Comparison of ENCODE assay signal across 26 mouse cellular contexts in genomic region chr10:89004518-89004917, GRCm38 (mm10).
DNase-seq lines count a peak whose midpoint lies in the region; ATAC-seq and TF ChIP-seq lines count a peak whose summit lies in the region.
"Had no signal": no experiment of that assay in that cellular context is flagged by ENCODE, and none has a peak within 500 bp of the region (broad histone marks: within the 10 kb centered on the region; RNA-seq: fewer than 3 reads in every experiment).

No protein-coding gene starts in this region.

- TF ChIP-seq CTCF in olfactory bulb, adult 2 months (IDR thresholded peaks at IDR 0.05; ENCODE audit: insufficient read depth, low read depth, low read length) = no peak

- WGBS in olfactory bulb, adult 2 months = 27% methylated on average over 3 of the region's 3 CpGs

- peak; percentile 74 for ATAC-seq in frontal cortex, adult (ENCODE audit: low TSS enrichment)
- ATAC-seq: CD4-positive, CD25-positive, alpha-beta regulatory T cell, adult 4 months; forebrain, embryonic 14.5 days; forebrain, embryonic 16.5 days had no signal

- no peak overlapping the region for H3K4me3 ChIP-seq in olfactory bulb, adult 2 months (ENCODE audit: insufficient read depth, low read depth, low read length)
- H3K4me3 ChIP-seq: embryonic facial prominence, embryonic 13.5 days; embryonic facial prominence, embryonic 15.5 days; erythroblast, embryonic 14.5 days; forebrain, embryonic 10.5 days; forebrain, embryonic 12.5 days had no signal

- no peak for DNase-seq in frontal cortex, postnatal 10 days (ENCODE audit: low spot score in 2 of 2)
- peak; percentile 12 to 16 for DNase-seq in right cerebral cortex, adult 2 months (ENCODE audit: low spot score in 2 of 2)
- no peak for DNase-seq in right cerebral cortex, postnatal 10 days (ENCODE audit: low spot score in 2 of 2)
- DNase-seq in adrenal gland, postnatal 36 days = no peak
- no peak for DNase-seq in kidney, postnatal 4 days
- DNase-seq: adrenal gland, adult 2 months; adrenal gland, postnatal 10 days; adrenal gland, postnatal 25 days; B cell, adult 2 months; cerebellum, adult 11 months; cerebellum, adult 18-20 months; cerebellum, adult 8-10 months; cerebellum, adult 9-11 months; cerebellum, postnatal 14 days; cerebellum, postnatal 36 days; embryo, embryonic 11 days had no signal

- peak overlapping the region; percentile 37; the same call in 1 of the 2 replicates for H3K27ac ChIP-seq in olfactory bulb, adult 2 months (ENCODE audit: insufficient read depth, low read depth, low read length)
- H3K27ac ChIP-seq: embryonic facial prominence, embryonic 13.5 days; embryonic facial prominence, embryonic 15.5 days; forebrain, embryonic 10.5 days; forebrain, embryonic 12.5 days had no signal

- H3K4me1 ChIP-seq in olfactory bulb, adult 2 months (ENCODE audit: control insufficient read depth, insufficient read depth, low read length) = peaks cover 4% of the 10 kb centered on the region; the same call in 1 of the 2 replicates
- H3K4me1 ChIP-seq: embryonic facial prominence, embryonic 13.5 days; embryonic facial prominence, embryonic 15.5 days; forebrain, embryonic 10.5 days; forebrain, embryonic 12.5 days had no signal

- no peak for TF ChIP-seq POLR2A in olfactory bulb, adult 2 months (IDR thresholded peaks at IDR 0.05; ENCODE audit: insufficient read depth, low read depth, low read length)

Comparison
In these comparisons a context has a peak if more than half of its experiments do, and no peak if none do; other contexts are left out.
1. DNase-seq: peak in right cerebral cortex, adult 2 months (2 of 2); none in frontal cortex, postnatal 10 days (0 of 2), right cerebral cortex, postnatal 10 days (0 of 2), adrenal gland, postnatal 36 days (0 of 2) and kidney, postnatal 4 days (0 of 2).